Mouse (Mus musculus) liver, adult 2 months (tissue): ENCODE results near the gene Gm49396.

ENCODE experiments used
- CTCF ChIP-seq: fragments of 200-500 bp; IDR thresholded peaks from 2 replicates; pipeline ENCODE4 v1.5.1; 2011; ENCODE audit warnings: low read depth, low read length, control low read depth
- POLR2A ChIP-seq: fragments of 200-500 bp; IDR thresholded peaks from 2 replicates; pipeline ENCODE4 v1.6.1; 2011; ENCODE audit warnings: low read length, control low read depth; ENCODE audit not compliant: insufficient read depth; ENCODE audit errors: extremely low read depth

DNA sequence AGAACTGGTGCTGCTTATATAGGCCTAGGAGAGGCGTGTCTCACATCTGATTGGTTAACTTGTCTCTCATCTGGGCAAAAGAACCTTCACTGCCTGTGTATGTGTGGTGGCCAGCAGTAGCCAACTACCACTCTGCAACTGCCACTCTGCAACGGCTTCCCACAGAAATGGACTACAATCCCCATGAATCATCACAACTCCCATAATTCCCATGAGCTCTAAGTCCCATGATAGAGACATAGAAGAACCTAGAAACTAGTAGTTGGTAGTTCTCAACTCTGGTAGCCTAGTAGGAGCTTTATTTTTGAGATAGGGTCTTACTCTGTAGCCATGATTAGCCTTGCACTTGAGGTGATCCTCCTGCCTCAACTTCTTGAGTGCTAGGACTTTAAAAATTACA, 13.3 kb upstream of the Gm49396 start:
- no peak for TF ChIP-seq CTCF
- TF ChIP-seq POLR2A, result no peak
